In genomic region chr1:36089481-36089880, GRCm38 (mm10) we compare ENCODE assay signal across 8 mouse cellular contexts. TPM values are rescaled to one million over a fixed set of nuclear protein-coding genes. Genes with fewer than 3 reads are reported as not detected.
DNase-seq lines count a peak whose midpoint lies in the region; ATAC-seq and TF ChIP-seq lines count a peak whose summit lies in the region.

No protein-coding gene starts in this region.

- TF ChIP-seq POLR2A in small intestine, adult 2 months (IDR thresholded peaks at IDR 0.05; ENCODE audit: low read depth, low read length): no peak

- DNase-seq in adrenal gland, postnatal 14 days: peak; percentile 53
- no peak for DNase-seq in adrenal gland, adult 18-20 months (ENCODE audit: low spot score in 2 of 2)
- DNase-seq in kidney, postnatal 0 days (ENCODE audit: low spot score): peak; percentile 54
- no peak for DNase-seq in kidney, adult 18-20 months
- DNase-seq in limb, embryonic 11.5 days (ENCODE audit: low spot score): no peak
- no peak for DNase-seq in urinary bladder, postnatal 4 days (ENCODE audit: low spot score in 2 of 2)
- DNase-seq in thymus, postnatal 36 days: no peak

- H3K4me3 ChIP-seq in kidney, postnatal 0 days (replicated peaks; ENCODE audit: low read depth, low read length): no peak overlapping the region
- no peak overlapping the region for H3K4me3 ChIP-seq in limb, embryonic 11.5 days (ENCODE audit: low read depth, low read length)
- no peak overlapping the region for H3K4me3 ChIP-seq in small intestine, adult 2 months (ENCODE audit: low read depth, low read length)

- H3K36me3 ChIP-seq in kidney, postnatal 0 days (ENCODE audit: insufficient read depth, low read length): peaks cover 10% of the 10 kb centered on the region
- H3K36me3 ChIP-seq in limb, embryonic 11.5 days (ENCODE audit: control insufficient read depth, insufficient read depth, low read length): peaks cover 3% of the 10 kb centered on the region; the same call in 1 of the 2 replicates
- peaks cover 14% of the 10 kb centered on the region for H3K36me3 ChIP-seq in small intestine, adult 2 months (ENCODE audit: control insufficient read depth, insufficient read depth, low read length)

- H3K4me1 ChIP-seq in kidney, postnatal 0 days (replicated peaks; ENCODE audit: insufficient read depth, low read length): peaks cover 33% of the 10 kb centered on the region
- H3K4me1 ChIP-seq in limb, embryonic 11.5 days (ENCODE audit: control insufficient read depth, insufficient read depth, low read length): peaks cover 10% of the 10 kb centered on the region; the same call in 1 of the 2 replicates
- H3K4me1 ChIP-seq in small intestine, adult 2 months (ENCODE audit: control insufficient read depth, insufficient read depth, insufficient read length, low read length): peaks cover 62% of the 10 kb centered on the region

- H3K9me3 ChIP-seq in kidney, postnatal 0 days (replicated peaks; ENCODE audit: low read length): no peaks in the 10 kb centered on the region
- H3K9me3 ChIP-seq in limb, embryonic 11.5 days (ENCODE audit: control insufficient read depth, low read length): no peaks in the 10 kb centered on the region

- ATAC-seq in kidney, postnatal 0 days (replicated peaks; ENCODE audit: low FRiP score, low read depth): peak; percentile 63; the same call in 1 of the 2 replicates
- ATAC-seq in limb, embryonic 11.5 days (ENCODE audit: insufficient number of reproducible peaks, low FRiP score, low TSS enrichment, low read depth): no peak

- H3K27me3 ChIP-seq in kidney, postnatal 0 days (ENCODE audit: insufficient read depth, low read length): no peaks in the 10 kb centered on the region
- H3K27me3 ChIP-seq in limb, embryonic 11.5 days (ENCODE audit: control insufficient read depth, insufficient read depth, low read length): no peaks in the 10 kb centered on the region
- no peaks in the 10 kb centered on the region for H3K27me3 ChIP-seq in small intestine, adult 2 months (ENCODE audit: control insufficient read depth, insufficient read depth, low read length)

- no peak for TF ChIP-seq CTCF in kidney, postnatal 0 days (IDR thresholded peaks at IDR 0.05; ENCODE audit: low read depth)
- TF ChIP-seq CTCF in small intestine, adult 2 months (IDR thresholded peaks at IDR 0.05; ENCODE audit: extremely low read depth, insufficient read length, insufficient replicate concordance, low read depth, low read length): no peak

- no peak overlapping the region for H3K4me2 ChIP-seq in kidney, postnatal 0 days (ENCODE audit: low read length)
- no peak overlapping the region for H3K4me2 ChIP-seq in limb, embryonic 11.5 days (ENCODE audit: low read depth, severe bottlenecking)

- no peak overlapping the region for H3K9ac ChIP-seq in kidney, postnatal 0 days (ENCODE audit: low read depth, low read length)
- no peak overlapping the region for H3K9ac ChIP-seq in limb, embryonic 11.5 days (ENCODE audit: low read length)

- 19% methylated on average over 1 of the region's 1 CpGs for WGBS in kidney, postnatal 0 days
- WGBS in limb, embryonic 11.5 days: 19% methylated on average over 1 of the region's 1 CpGs
- WGBS in small intestine, adult 2 months: 11% methylated on average over 1 of the region's 1 CpGs

- H3K27ac ChIP-seq in kidney, postnatal 0 days: peak overlapping the region; percentile 14; the same call in 1 of the 2 replicates
- H3K27ac ChIP-seq in limb, embryonic 11.5 days (replicated peaks; ENCODE audit: low read depth, low read length): 0 out of 2 replicates have a peak overlapping the region, but pooled peaks have one; percentile 14
- peak overlapping the region; percentile 80 for H3K27ac ChIP-seq in small intestine, adult 2 months (ENCODE audit: insufficient read depth, low read depth, low read length)

RNA-seq across cellular contexts. Expression of gene Hs6st1, which starts 21.3 kb away (rescaled TPM):
- total RNA-seq in adrenal gland, postnatal 14 days (2021): 71.6 and 89.0 TPM in 2 replicates
- 100 to 1,000 TPM in 1 of 2 experiments, 10 to 100 TPM in 1; 43.5 to 122 TPM for total RNA-seq in adrenal gland, adult 18-20 months (2021)
- 13.7 and 23.6 TPM in 2 replicates for polyA plus RNA-seq in kidney, postnatal 0 days (2015; fragmentation: Nextera tagmentation; extraction: Ambion mirVana)
- polyA plus RNA-seq in limb, embryonic 11.5 days (2014; fragmentation: Nextera tagmentation; extraction: Ambion mirVana): 8.4 and 9.7 TPM in 2 replicates
- polyA plus RNA-seq in small intestine, adult 2 months (2012; rRNA removed): 33.9 and 53.7 TPM in 2 replicates

Comparison
In these comparisons a context has a peak if more than half of its experiments do, and no peak if none do; other contexts are left out.
1. DNase-seq: peak in adrenal gland, postnatal 14 days (single experiment) and kidney, postnatal 0 days (single experiment); none in adrenal gland, adult 18-20 months (0 of 2), kidney, adult 18-20 months (single experiment), limb, embryonic 11.5 days (single experiment), urinary bladder, postnatal 4 days (0 of 2) and thymus, postnatal 36 days (0 of 2).
2. H3K27ac ChIP-seq: peak in every context shown above with its lines; median percentile 80 in small intestine, adult 2 months; 14 in kidney, postnatal 0 days; 14 in limb, embryonic 11.5 days.